Mouse (Mus musculus): ENCODE results near the gene Tfcp2. TPM values are rescaled to one million over a fixed set of nuclear protein-coding genes. Genes with fewer than 3 reads are reported as not detected.
"Not testable (repeated sequence)": the region's sequence is repeated elsewhere in the genome, so short reads cannot be mapped to it uniquely, and the experiment has no call there.

Tfcp2 gene
- polyA plus RNA-seq, 1 experiment from 2014 or later = 3.5 TPM

DNA sequence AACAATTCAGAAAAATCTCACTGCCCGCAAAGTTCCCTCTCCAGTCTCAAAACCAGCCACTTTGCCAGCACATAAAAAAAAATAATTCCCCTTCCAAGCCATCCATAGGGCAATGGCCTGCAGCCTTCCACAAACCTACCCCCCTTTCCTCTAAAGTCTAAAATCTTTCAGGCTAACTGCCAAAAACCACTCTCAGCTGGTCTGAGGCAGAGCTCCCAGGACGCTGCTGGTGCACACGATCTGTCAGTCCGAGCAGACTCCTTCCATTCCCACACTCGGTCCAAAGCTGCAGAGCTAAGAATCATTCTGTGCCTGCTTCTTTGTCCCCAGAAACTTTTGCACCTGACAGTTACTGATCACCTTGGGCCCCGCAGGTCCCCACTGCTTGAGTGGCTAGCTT is 22.1 kb upstream of the Tfcp2 start:
- no peak for ATAC-seq (ENCODE audit: low read depth)
- Histone ChIP-seq H3K4me3 (ENCODE audit: low read depth, low read length) (no peak overlapping the region), H3K27ac (ENCODE audit: low read length) (no peak overlapping the region), H3K36me3 (ENCODE audit: control insufficient read depth, insufficient read depth) (no peaks in the 10 kb centered on the region), H3K9ac (ENCODE audit: low read depth, low read length) (no peak overlapping the region), H3K4me1 (ENCODE audit: control insufficient read depth, low read depth, low read length) (no peaks in the 10 kb centered on the region), H3K9me3 (replicated peaks; ENCODE audit: control insufficient read depth, low read length) (no peaks in the 10 kb centered on the region), H3K4me2 (ENCODE audit: low read depth, low read length) (no peak overlapping the region), H3K27me3 (ENCODE audit: control insufficient read depth, insufficient read depth, low read depth, low read length) (no peaks in the 10 kb centered on the region)
- WGBS (ENCODE audit: insufficient replicate concordance) = 47% methylated on average over 6 of the region's 6 CpGs

DNA sequence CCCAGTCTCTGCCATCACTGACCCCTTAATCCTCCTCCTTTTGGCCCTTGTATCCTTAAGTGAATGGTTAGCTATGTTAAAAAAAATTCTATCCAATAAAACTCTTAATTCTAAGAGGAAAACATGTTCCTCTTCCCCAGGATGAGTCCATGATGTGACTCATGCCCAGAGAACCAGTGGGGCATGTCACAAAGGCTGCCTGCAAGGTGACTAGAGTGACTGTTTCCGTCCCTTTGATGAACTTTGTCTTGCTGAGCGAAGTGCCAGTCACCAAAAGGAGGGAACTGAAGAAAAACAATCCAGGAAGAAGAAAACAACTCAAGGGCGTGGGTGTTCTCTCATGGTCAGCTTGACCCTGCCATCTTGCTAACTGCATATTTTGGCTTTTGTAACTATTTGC is 17.4 kb upstream of the Tfcp2 start:
- Histone ChIP-seq H3K4me3 (ENCODE audit: low read depth, low read length) (no peak overlapping the region), H3K4me2 (ENCODE audit: low read depth, low read length) (no peak overlapping the region), H3K4me1 (ENCODE audit: control insufficient read depth, low read depth, low read length) (no peaks in the 10 kb centered on the region), H3K27ac (ENCODE audit: low read length) (no peak overlapping the region), H3K9ac (ENCODE audit: low read depth, low read length) (no peak overlapping the region), H3K27me3 (ENCODE audit: control insufficient read depth, insufficient read depth, low read depth, low read length) (no peaks in the 10 kb centered on the region), H3K36me3 (ENCODE audit: control insufficient read depth, insufficient read depth) (no peaks in the 10 kb centered on the region), H3K9me3 (replicated peaks; ENCODE audit: control insufficient read depth, low read length) (no peaks in the 10 kb centered on the region)
- 49% methylated on average over 3 of the region's 3 CpGs for WGBS (ENCODE audit: insufficient replicate concordance)
- no peak for ATAC-seq (ENCODE audit: low read depth)

DNA sequence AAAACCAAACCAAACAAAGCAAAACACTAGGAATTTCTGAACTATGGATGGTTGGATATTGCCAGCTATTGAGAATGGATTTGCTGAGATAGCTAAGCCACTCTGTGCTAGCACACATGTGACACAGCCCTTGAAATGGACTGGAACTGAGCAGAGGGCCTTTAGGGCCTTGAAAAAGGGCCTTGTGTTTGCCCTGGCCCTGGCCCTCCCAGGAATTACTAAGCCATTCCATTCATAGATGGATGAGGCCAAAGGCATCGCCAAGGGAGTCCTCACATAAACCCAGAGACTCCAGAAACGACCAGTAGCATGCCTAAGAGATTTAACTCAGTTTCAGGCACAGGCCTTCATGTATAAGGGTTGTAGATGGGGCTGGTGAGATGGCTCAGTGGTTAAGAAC is 14.7 kb upstream of the Tfcp2 start:
- H3K4me1 ChIP-seq (ENCODE audit: control insufficient read depth, low read depth, low read length) = no peaks in the 10 kb centered on the region
- no peak for ATAC-seq (ENCODE audit: low read depth)
- H3K4me3 ChIP-seq (ENCODE audit: low read depth, low read length) = no peak overlapping the region
- H3K36me3 ChIP-seq (ENCODE audit: control insufficient read depth, insufficient read depth) = no peaks in the 10 kb centered on the region
- no peak overlapping the region for H3K9ac ChIP-seq (ENCODE audit: low read depth, low read length)
- H3K27ac ChIP-seq (ENCODE audit: low read length) = no peak overlapping the region
- H3K27me3 ChIP-seq (ENCODE audit: control insufficient read depth, insufficient read depth, low read depth, low read length) = no peaks in the 10 kb centered on the region
- no peaks in the 10 kb centered on the region for H3K9me3 ChIP-seq (replicated peaks; ENCODE audit: control insufficient read depth, low read length)
- no peak overlapping the region for H3K4me2 ChIP-seq (ENCODE audit: low read depth, low read length)
- WGBS (ENCODE audit: insufficient replicate concordance) = 48% methylated on average over 2 of the region's 2 CpGs

DNA sequence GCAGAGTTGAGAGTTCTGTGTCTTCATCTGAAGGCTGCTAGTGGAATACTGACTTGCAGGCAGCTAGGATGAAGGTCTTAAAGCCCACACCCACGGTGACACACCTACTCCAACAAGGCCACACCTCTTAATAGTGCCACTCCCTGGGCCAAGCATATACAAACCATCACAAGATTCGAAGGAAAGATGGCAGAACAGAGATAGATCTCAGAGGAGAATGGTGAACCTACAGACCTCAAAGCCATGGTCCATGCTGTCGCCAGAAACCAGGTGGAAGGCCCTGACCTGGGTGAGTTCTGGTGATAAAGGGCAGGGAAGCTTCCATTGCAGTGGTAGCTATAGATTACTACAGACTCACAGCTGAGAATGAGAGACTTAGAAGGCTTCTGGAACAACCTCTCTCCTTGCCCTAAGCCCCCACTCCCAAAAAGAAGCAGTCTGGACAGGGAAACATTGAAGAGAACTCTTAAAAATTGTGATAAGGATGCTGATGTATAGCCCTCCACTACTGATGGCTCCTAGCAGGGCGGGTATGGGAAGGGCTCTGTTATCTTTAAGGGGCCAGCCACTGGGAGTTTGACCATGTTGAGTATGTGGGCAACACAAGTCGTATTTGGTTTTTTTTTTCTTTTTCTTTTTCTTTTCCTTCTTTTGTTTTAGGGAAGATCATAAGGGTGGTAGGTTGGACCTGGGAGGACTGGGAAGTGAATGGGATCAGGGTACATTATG is 6.1 kb upstream of the Tfcp2 start:
- no peaks in the 10 kb centered on the region for H3K36me3 ChIP-seq (ENCODE audit: control insufficient read depth, insufficient read depth)
- H3K9ac ChIP-seq (ENCODE audit: low read depth, low read length) = peak overlapping the region; percentile 40
- 26% methylated on average over 5 of the region's 5 CpGs for WGBS (ENCODE audit: insufficient replicate concordance)
- H3K4me1 ChIP-seq (ENCODE audit: control insufficient read depth, low read depth, low read length) = peaks cover 23% of the 10 kb centered on the region
- H3K4me3 ChIP-seq (ENCODE audit: low read depth, low read length) = peak overlapping the region; percentile 57
- peak overlapping the region; percentile 40 for H3K4me2 ChIP-seq (ENCODE audit: low read depth, low read length)
- peak; percentile 98 for ATAC-seq (ENCODE audit: low read depth)
- H3K27me3 ChIP-seq (ENCODE audit: control insufficient read depth, insufficient read depth, low read depth, low read length) = no peaks in the 10 kb centered on the region
- H3K27ac ChIP-seq (ENCODE audit: low read length) = peak overlapping the region; percentile 71; the same call in 1 of the 2 replicates
- no peaks in the 10 kb centered on the region for H3K9me3 ChIP-seq (replicated peaks; ENCODE audit: control insufficient read depth, low read length)

DNA sequence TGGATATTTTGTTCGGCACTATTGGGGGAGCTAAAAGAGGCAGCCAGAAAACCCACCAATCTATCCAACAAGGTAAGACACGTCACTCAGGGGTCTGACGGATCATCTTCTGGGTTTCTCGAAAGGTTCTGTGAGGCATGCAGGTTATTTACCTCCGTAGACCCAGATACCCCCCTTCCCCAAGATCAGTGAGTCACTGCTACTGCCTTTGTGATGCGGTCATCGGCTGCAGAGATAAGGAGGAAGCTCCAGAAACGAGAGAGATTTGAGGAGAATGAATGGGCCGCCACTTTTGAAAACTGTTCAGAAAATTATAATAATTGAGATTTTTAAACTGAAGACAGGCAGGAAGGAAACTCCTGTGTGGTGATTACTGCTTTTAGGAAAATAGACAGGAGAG is 4.6 kb upstream of the Tfcp2 start:
- H3K27ac ChIP-seq (ENCODE audit: low read length) = no peak overlapping the region
- no peak for ATAC-seq (ENCODE audit: low read depth)
- H3K36me3 ChIP-seq (ENCODE audit: control insufficient read depth, insufficient read depth) = no peaks in the 10 kb centered on the region
- peaks cover 29% of the 10 kb centered on the region for H3K4me1 ChIP-seq (ENCODE audit: control insufficient read depth, low read depth, low read length)
- no peaks in the 10 kb centered on the region for H3K9me3 ChIP-seq (replicated peaks; ENCODE audit: control insufficient read depth, low read length)
- H3K4me2 ChIP-seq (ENCODE audit: low read depth, low read length) = peak overlapping the region; percentile 40; the same call in 1 of the 2 replicates
- no peak overlapping the region for H3K9ac ChIP-seq (ENCODE audit: low read depth, low read length)
- 72% methylated on average over 9 of the region's 9 CpGs for WGBS (ENCODE audit: insufficient replicate concordance)
- H3K4me3 ChIP-seq (ENCODE audit: low read depth, low read length) = peak overlapping the region; percentile 57
- no peaks in the 10 kb centered on the region for H3K27me3 ChIP-seq (ENCODE audit: control insufficient read depth, insufficient read depth, low read depth, low read length)

DNA sequence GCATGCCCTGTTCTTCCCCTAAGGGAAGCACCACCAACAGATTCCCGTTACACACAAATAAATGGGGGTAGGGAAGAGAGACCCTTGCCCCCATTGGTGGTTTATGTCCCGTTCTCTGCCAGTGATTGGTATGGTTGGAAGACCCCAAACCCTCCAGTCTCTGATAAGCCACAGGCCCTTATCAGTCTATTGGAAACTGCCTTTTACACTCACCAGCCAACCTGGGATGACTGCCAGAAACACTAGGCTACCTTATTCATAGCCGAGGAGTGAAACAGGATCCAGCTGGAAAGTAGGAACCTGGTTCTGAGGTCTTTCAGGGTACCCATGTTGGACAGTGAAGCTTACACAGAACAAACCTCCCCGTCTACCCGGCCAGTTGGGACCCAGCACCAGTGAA is 4.2 kb upstream of the Tfcp2 start:
- Histone ChIP-seq H3K27ac (ENCODE audit: low read length) (no peak overlapping the region), H3K27me3 (ENCODE audit: control insufficient read depth, insufficient read depth, low read depth, low read length) (no peaks in the 10 kb centered on the region), H3K4me1 (ENCODE audit: control insufficient read depth, low read depth, low read length) (peaks cover 32% of the 10 kb centered on the region), H3K4me3 (ENCODE audit: low read depth, low read length) (peak overlapping the region; percentile 57; the same call in 1 of the 2 replicates), H3K9me3 (replicated peaks; ENCODE audit: control insufficient read depth, low read length) (no peaks in the 10 kb centered on the region), H3K9ac (ENCODE audit: low read depth, low read length) (no peak overlapping the region), H3K36me3 (ENCODE audit: control insufficient read depth, insufficient read depth) (no peaks in the 10 kb centered on the region), H3K4me2 (ENCODE audit: low read depth, low read length) (peak overlapping the region; percentile 40; the same call in 1 of the 2 replicates)
- no peak for ATAC-seq (ENCODE audit: low read depth)
- WGBS (ENCODE audit: insufficient replicate concordance) = 63% methylated on average over 5 of the region's 5 CpGs

DNA sequence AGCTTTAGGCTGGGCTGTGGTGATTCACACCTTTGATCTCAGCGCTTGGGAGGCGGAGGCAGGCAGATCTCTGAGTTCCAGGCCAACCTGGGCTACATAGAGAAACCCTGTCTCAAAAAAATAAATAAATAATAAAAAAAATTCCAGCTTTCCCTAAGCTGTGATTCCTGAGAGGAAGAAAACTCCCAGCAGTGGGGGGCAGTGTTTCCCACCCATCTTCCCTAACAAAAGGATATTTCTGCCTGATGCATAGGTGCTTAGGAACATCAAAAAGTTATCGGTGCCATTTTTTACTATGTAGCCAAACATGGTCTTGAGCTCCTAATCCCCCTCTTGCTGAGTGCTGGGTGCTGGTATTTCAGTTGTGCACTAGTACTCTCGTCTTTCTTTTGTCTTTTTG is 1.5 kb downstream of the Tfcp2 start:
- Histone ChIP-seq H3K4me2 (ENCODE audit: low read depth, low read length) (no peak overlapping the region), H3K36me3 (ENCODE audit: control insufficient read depth, insufficient read depth) (no peaks in the 10 kb centered on the region), H3K4me1 (ENCODE audit: control insufficient read depth, low read depth, low read length) (peaks cover 14% of the 10 kb centered on the region), H3K27me3 (ENCODE audit: control insufficient read depth, insufficient read depth, low read depth, low read length) (no peaks in the 10 kb centered on the region), H3K9me3 (replicated peaks; ENCODE audit: control insufficient read depth, low read length) (no peaks in the 10 kb centered on the region), H3K9ac (ENCODE audit: low read depth, low read length) (no peak overlapping the region), H3K4me3 (ENCODE audit: low read depth, low read length) (no peak overlapping the region), H3K27ac (ENCODE audit: low read length) (no peak overlapping the region)
- ATAC-seq (ENCODE audit: low read depth) = no peak
- 84% methylated on average over 4 of the region's 4 CpGs for WGBS (ENCODE audit: insufficient replicate concordance)

DNA sequence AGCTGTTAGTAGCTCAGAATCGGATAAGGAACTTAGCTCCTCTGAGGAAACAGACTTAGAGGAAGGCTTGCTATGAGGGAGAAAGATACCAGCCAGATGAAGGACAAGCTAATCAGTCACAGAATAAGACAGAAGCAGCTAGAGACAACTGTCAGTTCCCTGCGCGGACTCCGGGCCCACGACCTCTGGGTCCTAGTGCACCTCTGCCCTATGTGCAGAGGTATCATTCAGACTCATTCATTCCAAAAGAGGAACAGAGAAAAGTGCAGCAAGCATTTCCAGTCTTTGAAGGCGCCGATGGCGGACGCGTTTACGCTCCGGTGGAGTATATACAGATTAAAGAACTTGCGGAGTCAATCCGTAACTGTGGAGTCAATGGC is 8.2 kb downstream of the Tfcp2 start:
- H3K4me3 ChIP-seq (ENCODE audit: low read depth, low read length); H3K4me2 ChIP-seq (ENCODE audit: low read depth, low read length); H3K27ac ChIP-seq (ENCODE audit: low read length); ATAC-seq (ENCODE audit: low read depth); H3K9ac ChIP-seq (ENCODE audit: low read depth, low read length); H3K36me3 ChIP-seq (ENCODE audit: control insufficient read depth, insufficient read depth); H3K4me1 ChIP-seq (ENCODE audit: control insufficient read depth, low read depth, low read length); H3K9me3 ChIP-seq (replicated peaks; ENCODE audit: control insufficient read depth, low read length); H3K27me3 ChIP-seq (ENCODE audit: control insufficient read depth, insufficient read depth, low read depth, low read length): not testable (repeated sequence)
- 80% methylated on average over 14 of the region's 14 CpGs for WGBS (ENCODE audit: insufficient replicate concordance)

DNA sequence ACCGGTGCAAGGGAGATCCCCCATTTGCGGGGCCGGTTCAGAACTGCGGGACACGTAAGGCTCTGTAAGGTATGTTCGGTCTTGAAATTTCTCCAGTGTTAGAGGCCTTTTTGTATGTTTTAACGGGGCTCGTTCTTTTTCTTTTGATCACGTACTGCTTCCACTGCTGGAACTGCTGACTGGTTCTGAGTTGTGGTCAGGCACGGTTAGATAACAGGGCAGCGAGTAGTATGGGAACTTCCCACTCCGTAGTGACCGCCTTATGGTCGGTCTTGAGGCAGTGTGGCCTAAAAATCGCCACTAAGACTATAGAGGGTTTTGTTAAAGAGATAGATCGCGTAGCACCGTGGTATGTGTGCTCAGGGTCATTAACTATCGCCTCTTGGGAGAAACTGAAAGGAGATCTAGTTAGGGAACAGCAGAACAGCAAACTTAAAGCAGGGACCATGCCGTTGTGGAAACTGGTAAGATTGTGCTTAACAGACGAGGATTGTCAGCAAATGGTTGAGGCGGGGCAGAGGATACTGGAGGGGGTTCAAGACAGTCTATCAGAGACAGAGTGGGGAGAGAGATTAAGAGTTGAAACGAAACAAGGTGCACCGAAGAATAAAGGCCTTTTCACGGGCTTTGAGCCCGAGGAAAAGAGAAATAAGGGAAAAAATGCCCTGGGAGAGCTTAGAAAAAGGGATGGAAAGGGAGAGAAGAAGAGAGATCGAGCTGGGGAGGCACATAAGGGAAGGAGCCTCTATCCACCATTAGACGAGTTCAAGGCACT is 8.7 kb downstream of the Tfcp2 start:
- H3K4me3 ChIP-seq (ENCODE audit: low read depth, low read length); H3K4me1 ChIP-seq (ENCODE audit: control insufficient read depth, low read depth, low read length); ATAC-seq (ENCODE audit: low read depth); H3K9ac ChIP-seq (ENCODE audit: low read depth, low read length); H3K9me3 ChIP-seq (replicated peaks; ENCODE audit: control insufficient read depth, low read length); H3K27ac ChIP-seq (ENCODE audit: low read length); H3K4me2 ChIP-seq (ENCODE audit: low read depth, low read length); H3K27me3 ChIP-seq (ENCODE audit: control insufficient read depth, insufficient read depth, low read depth, low read length); H3K36me3 ChIP-seq (ENCODE audit: control insufficient read depth, insufficient read depth): not testable (repeated sequence)
- WGBS (ENCODE audit: insufficient replicate concordance) = 76% methylated on average over 25 of the region's 28 CpGs

Data from liver, embryonic 16.5 days (tissue).